Mouse (Mus musculus) MN1 (cell line): ENCODE data around the gene Gm13306.
"Not testable (repeated sequence)": the region's sequence is repeated elsewhere in the genome, so short reads cannot be mapped to it uniquely, and the experiment has no call there.

ENCODE experiments used
- DNase-seq: peaks from one replicate; pipeline ENCODE4 v3.0.0-alpha.2; 2016; ENCODE audit warnings: low spot score

Gene Gm13306

GRCm38 (mm10) chr4:42153136-42153535 is at the start of gene Gm13306:
Gm13306 (plus strand) TSS chr4:42153436.
- not testable (repeated sequence) for DNase-seq

GRCm38 (mm10) chr4:42114517-42114916 is 38.7 kb upstream of the Gm13306 start, which contains the start of gene Gm13304:
Gm13304 (plus strand) TSS chr4:42114817.
- not testable (repeated sequence) for DNase-seq

GRCm38 (mm10) chr4:42168503-42168902 is 15.3 kb downstream of the Gm13306 start, which contains the start of gene Gm13305:
Gm13305 (minus strand) TSS chr4:42168603.
- DNase-seq: not testable (repeated sequence)

- DNase-seq: not testable (repeated sequence)
Measured at GRCm38 (mm10) chr4:42178243-42178642, 25.0 kb downstream of the Gm13306 start.

- DNase-seq: not testable (repeated sequence)
Measured at GRCm38 (mm10) chr4:42183234-42184197, 30.3 kb downstream of the Gm13306 start.

- DNase-seq: not testable (repeated sequence)
Measured at GRCm38 (mm10) chr4:42184324-42184979, 31.2 kb downstream of the Gm13306 start.

GRCm38 (mm10) chr4:42184980-42185372 is 31.7 kb downstream of the Gm13306 start:
- DNase-seq: not testable (repeated sequence)
